ENCODE assay signal across 19 mouse cellular contexts in the genomic region with DNA sequence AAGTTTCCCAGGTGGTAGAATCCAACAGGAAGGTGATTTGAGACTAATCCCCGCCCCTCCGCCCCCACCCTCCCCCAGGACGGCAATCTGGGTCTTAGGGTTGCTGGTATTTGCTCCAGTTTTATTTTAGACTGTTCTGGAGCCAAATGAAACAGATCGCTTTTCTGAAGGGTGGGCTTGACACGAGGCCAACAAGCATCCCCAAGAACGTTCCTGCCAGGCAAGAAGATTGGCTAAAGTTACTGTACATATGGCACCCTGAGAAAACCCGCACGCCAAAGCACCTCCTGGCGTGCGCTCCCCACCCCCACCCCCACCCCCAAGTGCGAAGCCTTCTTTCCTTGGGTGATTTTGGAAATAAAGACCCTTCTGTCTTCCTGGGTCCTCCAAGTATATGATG.
DNase-seq lines count a peak whose midpoint lies in the region; ATAC-seq lines count a peak whose summit lies in the region.
"Had no signal": no experiment of that assay in that cellular context is flagged by ENCODE, and none has a peak within 500 bp of the region (broad histone marks: within the 10 kb centered on the region; RNA-seq: fewer than 3 reads in every experiment).

No protein-coding gene starts in this region.

- H3K4me1 ChIP-seq in forebrain, embryonic 14.5 days (ENCODE audit: control insufficient read depth, insufficient read depth, low read length): no peaks in the 10 kb centered on the region
- H3K4me1 ChIP-seq in forebrain, embryonic 10.5 days: no peaks in the 10 kb centered on the region
- peaks cover 6% of the 10 kb centered on the region; the same call in 1 of the 2 replicates for H3K4me1 ChIP-seq in embryonic facial prominence, embryonic 14.5 days (ENCODE audit: control insufficient read depth, insufficient read depth, low read length)
- no peaks in the 10 kb centered on the region for H3K4me1 ChIP-seq in hindbrain, embryonic 10.5 days (replicated peaks)
- H3K4me1 ChIP-seq in heart, embryonic 11.5 days (ENCODE audit: control insufficient read depth, insufficient read depth, low read length): no peaks in the 10 kb centered on the region
- H3K4me1 ChIP-seq: heart, embryonic 12.5 days; hindbrain, embryonic 13.5 days; lung, embryonic 15.5 days; midbrain, embryonic 10.5 days had no signal

- peak overlapping the region; percentile 35; the same call in 1 of the 2 replicates for H3K27ac ChIP-seq in forebrain, embryonic 14.5 days (ENCODE audit: low read depth, low read length)
- H3K27ac ChIP-seq in forebrain, embryonic 10.5 days: no peak overlapping the region
- H3K27ac ChIP-seq in embryonic facial prominence, embryonic 14.5 days (replicated peaks; ENCODE audit: low read depth, low read length): peak overlapping the region; percentile 39; the same call in 1 of the 2 replicates
- H3K27ac ChIP-seq in hindbrain, embryonic 10.5 days: no peak overlapping the region
- no peak overlapping the region for H3K27ac ChIP-seq in heart, embryonic 11.5 days (ENCODE audit: low read depth, low read length)
- H3K27ac ChIP-seq: hindbrain, embryonic 13.5 days; layer of hippocampus, adult 2 months; liver, embryonic 14.5 days; lung, embryonic 15.5 days; macrophage; midbrain, embryonic 10.5 days had no signal

- ATAC-seq in forebrain, embryonic 14.5 days: peak; percentile 77
- ATAC-seq in embryonic facial prominence, embryonic 14.5 days (ENCODE audit: low read depth): peak; percentile 86; the same call in 1 of the 2 replicates
- no peak for ATAC-seq in heart, embryonic 11.5 days (replicated peaks; ENCODE audit: insufficient number of reproducible peaks, low FRiP score, low TSS enrichment)
- ATAC-seq: inflammation-experienced regulatory T-cells, adult 6 months had no signal

- H3K4me3 ChIP-seq in forebrain, embryonic 14.5 days (ENCODE audit: low read depth, low read length): no peak overlapping the region
- H3K4me3 ChIP-seq in forebrain, embryonic 10.5 days: no peak overlapping the region
- H3K4me3 ChIP-seq in embryonic facial prominence, embryonic 14.5 days (ENCODE audit: low read depth, low read length): no peak overlapping the region
- no peak overlapping the region for H3K4me3 ChIP-seq in hindbrain, embryonic 10.5 days
- no peak overlapping the region for H3K4me3 ChIP-seq in heart, embryonic 11.5 days (ENCODE audit: low read depth, low read length)
- H3K4me3 ChIP-seq: heart, embryonic 12.5 days; hindbrain, embryonic 13.5 days; layer of hippocampus, adult 2 months; lung, embryonic 15.5 days; midbrain, embryonic 10.5 days had no signal

- WGBS in forebrain, embryonic 14.5 days: 70% methylated on average over 11 of the region's 11 CpGs
- 89% methylated on average over 11 of the region's 11 CpGs for WGBS in forebrain, embryonic 10.5 days
- 61% methylated on average over 11 of the region's 11 CpGs for WGBS in embryonic facial prominence, embryonic 14.5 days
- WGBS in hindbrain, embryonic 10.5 days: 86% methylated on average over 11 of the region's 11 CpGs
- WGBS in heart, embryonic 11.5 days (ENCODE audit: insufficient replicate concordance): 75% methylated on average over 11 of the region's 11 CpGs

- H3K4me2 ChIP-seq in forebrain, embryonic 14.5 days (ENCODE audit: low read length): no peak overlapping the region
- H3K4me2 ChIP-seq in embryonic facial prominence, embryonic 14.5 days (ENCODE audit: low read depth, low read length): 0 out of 2 replicates have a peak overlapping the region, but pooled peaks have one; percentile 15
- no peak overlapping the region for H3K4me2 ChIP-seq in heart, embryonic 11.5 days
- H3K4me2 ChIP-seq: heart, embryonic 12.5 days; hindbrain, embryonic 13.5 days; lung, embryonic 15.5 days had no signal

- H3K27me3 ChIP-seq in forebrain, embryonic 14.5 days (replicated peaks; ENCODE audit: control insufficient read depth, insufficient read depth, low read length): no peaks in the 10 kb centered on the region
- no peaks in the 10 kb centered on the region for H3K27me3 ChIP-seq in forebrain, embryonic 10.5 days (ENCODE audit: poor library complexity, severe bottlenecking)
- no peaks in the 10 kb centered on the region for H3K27me3 ChIP-seq in embryonic facial prominence, embryonic 14.5 days (replicated peaks; ENCODE audit: control insufficient read depth, insufficient read depth, low read length)
- no peaks in the 10 kb centered on the region for H3K27me3 ChIP-seq in hindbrain, embryonic 10.5 days (ENCODE audit: insufficient read depth, poor library complexity, severe bottlenecking)
- 0 out of 2 replicates have a peak, but pooled peaks cover 2% of the 10 kb centered on the region for H3K27me3 ChIP-seq in heart, embryonic 11.5 days (ENCODE audit: control insufficient read depth, insufficient read depth, low read length)
- H3K27me3 ChIP-seq: heart, embryonic 12.5 days; hindbrain, embryonic 13.5 days; lung, embryonic 15.5 days had no signal

- H3K36me3 ChIP-seq in forebrain, embryonic 14.5 days (ENCODE audit: control insufficient read depth, insufficient read depth, low read length): peaks cover 4% of the 10 kb centered on the region
- no peaks in the 10 kb centered on the region for H3K36me3 ChIP-seq in forebrain, embryonic 10.5 days (replicated peaks)
- no peaks in the 10 kb centered on the region for H3K36me3 ChIP-seq in embryonic facial prominence, embryonic 14.5 days (ENCODE audit: control insufficient read depth, insufficient read depth, low read length)
- H3K36me3 ChIP-seq in hindbrain, embryonic 10.5 days: peaks cover 8% of the 10 kb centered on the region
- H3K36me3 ChIP-seq in heart, embryonic 11.5 days (ENCODE audit: control insufficient read depth, insufficient read depth, low read length): no peaks in the 10 kb centered on the region
- H3K36me3 ChIP-seq: heart, embryonic 12.5 days; lung, embryonic 15.5 days had no signal

- DNase-seq in forebrain, embryonic 14.5 days (ENCODE audit: low spot score): peak; percentile 80
- DNase-seq in forebrain, embryonic 10.5 days (ENCODE audit: extremely low spot score, low spot score): no peak
- peak; percentile 83 to 88 for DNase-seq in right cerebral cortex, postnatal 10 days (ENCODE audit: low spot score in 2 of 2)
- DNase-seq in right cerebral cortex, adult 18-20 months: no peak
- DNase-seq in embryonic facial prominence, embryonic 14.5 days (ENCODE audit: low spot score): peak; percentile 65
- no peak for DNase-seq in hindbrain, embryonic 10.5 days (ENCODE audit: low spot score)
- DNase-seq: heart, postnatal 14 days; kidney, adult 2 months; kidney, postnatal 10 days; spleen, adult 18-20 months had no signal

- H3K9ac ChIP-seq in forebrain, embryonic 14.5 days (ENCODE audit: low read length): no peak overlapping the region
- no peak overlapping the region for H3K9ac ChIP-seq in embryonic facial prominence, embryonic 14.5 days (ENCODE audit: low read depth, low read length)
- H3K9ac ChIP-seq in heart, embryonic 11.5 days (ENCODE audit: low read depth, low read length): no peak overlapping the region
- H3K9ac ChIP-seq: heart, embryonic 12.5 days; hindbrain, embryonic 13.5 days; liver, embryonic 14.5 days; lung, embryonic 15.5 days had no signal

- no peaks in the 10 kb centered on the region for H3K9me3 ChIP-seq in forebrain, embryonic 14.5 days (replicated peaks; ENCODE audit: control insufficient read depth, low read length)
- H3K9me3 ChIP-seq in forebrain, embryonic 10.5 days: no peaks in the 10 kb centered on the region
- no peaks in the 10 kb centered on the region for H3K9me3 ChIP-seq in embryonic facial prominence, embryonic 14.5 days (ENCODE audit: control insufficient read depth, low read length)
- H3K9me3 ChIP-seq in hindbrain, embryonic 10.5 days: no peaks in the 10 kb centered on the region
- no peaks in the 10 kb centered on the region for H3K9me3 ChIP-seq in heart, embryonic 11.5 days (replicated peaks; ENCODE audit: control insufficient read depth, low read length)
- H3K9me3 ChIP-seq: heart, embryonic 12.5 days; hindbrain, embryonic 13.5 days; lung, embryonic 15.5 days; midbrain, embryonic 10.5 days had no signal

Comparison
In these comparisons a context has a peak if more than half of its experiments do, and no peak if none do; other contexts are left out.
1. DNase-seq: peak in forebrain, embryonic 14.5 days (single experiment), right cerebral cortex, postnatal 10 days (2 of 2) and embryonic facial prominence, embryonic 14.5 days (single experiment); none in forebrain, embryonic 10.5 days (single experiment), right cerebral cortex, adult 18-20 months (single experiment) and hindbrain, embryonic 10.5 days (single experiment).
2. H3K27ac ChIP-seq: peak in forebrain, embryonic 14.5 days (single experiment) and embryonic facial prominence, embryonic 14.5 days (single experiment); none in forebrain, embryonic 10.5 days (single experiment), hindbrain, embryonic 10.5 days (single experiment) and heart, embryonic 11.5 days (single experiment).